Mouse (Mus musculus) stomach, embryonic 15.5 days (tissue): Measurements from ENCODE around the gene Pik3ca. TPM values are rescaled to one million over a fixed set of nuclear protein-coding genes. Genes with fewer than 3 reads are reported as not detected.

Experiments used
- ATAC-seq: fragments of 200-750 bp; cut with Nextera tagmentation; 2 replicates; pipeline ENCODE4 v1.8.0; 2017; ENCODE audit warnings: low read depth, moderate number of reproducible peaks, moderate TSS enrichment; ENCODE audit not compliant: insufficient read depth, low FRiP score
- H3K27ac ChIP-seq: fragments of 300-500 bp; sonication (generic); 2 replicates; pipeline ENCODE4 v1.5.1; 2015; ENCODE audit warnings: mild to moderate bottlenecking, inconsistent platforms
- H3K27me3 ChIP-seq: fragments of 300-500 bp; sonication (generic); replicated peaks from 2 replicates; pipeline ENCODE4 v1.6.1; 2015; ENCODE audit warnings: inconsistent platforms
- H3K36me3 ChIP-seq: fragments of 300-500 bp; sonication (generic); 2 replicates; pipeline ENCODE4 v1.6.1; 2015; ENCODE audit warnings: inconsistent platforms
- H3K4me1 ChIP-seq: fragments of 300-500 bp; sonication (generic); 2 replicates; pipeline ENCODE4 v1.6.1; 2015; ENCODE audit warnings: inconsistent platforms
- H3K4me2 ChIP-seq: fragments of 300-500 bp; sonication (generic); 2 replicates; pipeline ENCODE4 v1.6.1; 2015; ENCODE audit warnings: mild to moderate bottlenecking, inconsistent platforms
- H3K4me3 ChIP-seq: fragments of 300-500 bp; sonication (generic); replicated peaks from 2 replicates; pipeline ENCODE4 v1.5.1; 2015; ENCODE audit warnings: inconsistent platforms
- H3K9ac ChIP-seq: fragments of 300-500 bp; sonication (generic); 2 replicates; pipeline ENCODE4 v1.6.1; 2015; ENCODE audit warnings: inconsistent platforms
- H3K9me3 ChIP-seq: fragments of 300-500 bp; sonication (generic); 2 replicates; pipeline ENCODE4 v1.6.1; 2016; ENCODE audit warnings: inconsistent platforms
- WGBS: fragments of 180-500 bp; shearing (Covaris S2); methylation state at CpG from one replicate; pipeline ENCODE4 v1.1.7; 2015; 5-methylcytosine and 5-hydroxymethylcytosine counted together
- polyA plus RNA-seq: library from polyadenylated mRNA; unstranded; fragments of >200 nt; fragmentation: Nextera tagmentation; extraction: Ambion mirVana; gene quantifications from 2 replicates; pipeline ENCODE4 v1.2.1, GENCODE M21; 2015

Pik3ca gene
- polyA plus RNA-seq, 1 experiment from 2014 or later, result 8.7 TPM

- Histone ChIP-seq H3K27ac (no peak overlapping the region), H3K9ac (no peak overlapping the region), H3K9me3 (no peaks in the 10 kb centered on the region), H3K27me3 (no peaks in the 10 kb centered on the region), H3K4me3 (no peak overlapping the region), H3K4me1 (no peaks in the 10 kb centered on the region), H3K36me3 (no peaks in the 10 kb centered on the region), H3K4me2 (no peak overlapping the region)
- ATAC-seq, result no peak
- WGBS, result 41% methylated on average over 2 of the region's 2 CpGs
Observed at GRCm38 (mm10) chr3:32379891-32380290, 17.6 kb upstream of the Pik3ca start.

DNA sequence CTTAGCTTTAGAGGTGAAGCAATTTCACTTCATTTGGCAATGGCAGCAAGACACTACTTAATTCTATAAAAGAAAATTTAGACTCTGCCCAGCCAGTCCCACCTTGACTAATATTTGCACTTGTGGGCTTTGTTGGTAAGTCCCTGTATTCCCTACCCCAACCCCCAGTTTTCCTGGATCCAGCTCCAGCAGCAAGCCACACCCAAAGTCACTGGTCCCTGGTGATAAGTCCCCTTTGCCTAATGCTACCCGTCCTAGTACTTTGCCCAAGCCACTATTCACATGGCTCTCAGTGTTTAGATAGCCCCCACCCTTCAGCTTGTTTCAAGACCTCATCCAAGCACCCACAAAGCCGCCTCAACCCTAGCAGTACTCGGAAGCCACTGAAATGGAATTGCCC is 15.9 kb upstream of the Pik3ca start:
- Histone ChIP-seq H3K4me3 (no peak overlapping the region), H3K27me3 (no peaks in the 10 kb centered on the region), H3K9me3 (no peaks in the 10 kb centered on the region), H3K27ac (no peak overlapping the region; the same call in 1 of the 2 replicates), H3K36me3 (no peaks in the 10 kb centered on the region), H3K4me2 (no peak overlapping the region), H3K9ac (no peak overlapping the region), H3K4me1 (no peaks in the 10 kb centered on the region)
- peak; percentile 89 for ATAC-seq
- 65% methylated on average over 3 of the region's 3 CpGs for WGBS

DNA sequence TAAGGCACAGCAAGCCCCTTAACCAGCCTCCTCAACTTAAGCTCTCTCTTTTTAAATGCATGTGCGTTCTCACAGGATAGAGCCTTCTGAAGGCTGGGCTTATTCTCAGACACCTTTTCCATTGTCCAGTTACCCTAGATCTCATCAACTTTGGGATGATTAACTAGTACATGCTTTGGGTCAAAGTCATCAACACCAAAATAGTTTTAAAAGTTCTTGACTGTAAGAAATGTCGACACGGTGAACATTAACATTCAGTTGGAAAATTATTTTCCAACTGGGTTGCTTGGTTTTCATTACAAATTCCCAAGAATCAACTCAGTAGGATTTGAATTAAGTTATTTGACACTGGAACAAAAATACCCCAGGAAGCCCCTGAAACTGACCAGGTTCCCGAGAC is 4.6 kb upstream of the Pik3ca start:
- 88% methylated on average over 4 of the region's 4 CpGs for WGBS
- H3K9me3 ChIP-seq, result no peaks in the 10 kb centered on the region
- H3K27me3 ChIP-seq, result no peaks in the 10 kb centered on the region
- H3K4me1 ChIP-seq, result 0 out of 2 replicates have a peak, but pooled peaks cover 6% of the 10 kb centered on the region
- H3K4me2 ChIP-seq, result no peak overlapping the region
- no peak overlapping the region for H3K27ac ChIP-seq
- H3K9ac ChIP-seq, result no peak overlapping the region
- H3K4me3 ChIP-seq, result no peak overlapping the region
- no peaks in the 10 kb centered on the region for H3K36me3 ChIP-seq
- ATAC-seq, result no peak

DNA sequence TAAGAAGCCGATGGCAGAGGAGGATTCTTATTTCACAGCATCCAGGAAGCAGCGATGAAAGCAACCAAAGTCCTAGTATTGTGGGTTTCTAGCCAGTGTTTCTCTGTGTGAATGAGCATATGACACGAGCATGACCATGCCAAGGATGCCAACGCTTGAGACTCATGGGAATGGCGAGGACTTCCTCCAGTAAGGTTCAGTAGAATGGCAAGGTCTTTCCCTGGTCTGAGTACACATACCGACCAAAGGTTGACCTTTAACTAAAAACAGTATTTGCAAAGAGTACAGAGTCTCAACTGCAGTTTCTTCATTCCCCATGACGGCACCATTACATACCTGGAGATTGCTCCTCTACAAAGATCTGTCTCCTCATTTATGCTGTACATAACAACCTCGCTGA is 3.5 kb upstream of the Pik3ca start:
- H3K4me1 ChIP-seq, result peaks cover 10% of the 10 kb centered on the region; the same call in 1 of the 2 replicates
- WGBS, result 86% methylated on average over 8 of the region's 8 CpGs
- H3K4me2 ChIP-seq, result no peak overlapping the region
- H3K9ac ChIP-seq, result no peak overlapping the region
- no peaks in the 10 kb centered on the region for H3K36me3 ChIP-seq
- no peak overlapping the region for H3K4me3 ChIP-seq
- ATAC-seq, result no peak
- no peaks in the 10 kb centered on the region for H3K9me3 ChIP-seq
- H3K27ac ChIP-seq, result no peak overlapping the region
- no peaks in the 10 kb centered on the region for H3K27me3 ChIP-seq

- 20% methylated on average over 24 of the region's 24 CpGs for WGBS
- ATAC-seq, result no peak
- Histone ChIP-seq H3K4me1 (peaks cover 26% of the 10 kb centered on the region; the same call in 1 of the 2 replicates), H3K4me3 (peak overlapping the region; percentile 72), H3K27me3 (no peaks in the 10 kb centered on the region), H3K4me2 (peak overlapping the region; percentile 82), H3K27ac (peak overlapping the region; percentile 95), H3K36me3 (no peaks in the 10 kb centered on the region), H3K9ac (peak overlapping the region; percentile 52; the same call in 1 of the 2 replicates), H3K9me3 (no peaks in the 10 kb centered on the region)
Observed at GRCm38 (mm10) chr3:32395771-32396551, 1.5 kb upstream of the Pik3ca start.

GRCm38 (mm10) chr3:32396794-32397460 is 544 bp upstream of the Pik3ca start:
- Histone ChIP-seq H3K4me3 (peak overlapping the region; percentile 72), H3K9me3 (no peaks in the 10 kb centered on the region), H3K27me3 (no peaks in the 10 kb centered on the region), H3K27ac (peak overlapping the region; percentile 95), H3K4me2 (peak overlapping the region; percentile 82), H3K36me3 (no peaks in the 10 kb centered on the region), H3K4me1 (peaks cover 26% of the 10 kb centered on the region; the same call in 1 of the 2 replicates), H3K9ac (peak overlapping the region; percentile 88)
- WGBS, result under 1% methylated on average over 53 of the region's 77 CpGs
- peak; percentile 98 for ATAC-seq

GRCm38 (mm10) chr3:32398175-32398538 is 686 bp downstream of the Pik3ca start:
- under 1% methylated on average over 7 of the region's 7 CpGs for WGBS
- Histone ChIP-seq H3K9me3 (no peaks in the 10 kb centered on the region), H3K4me1 (peaks cover 29% of the 10 kb centered on the region; the same call in 1 of the 2 replicates), H3K27me3 (no peaks in the 10 kb centered on the region), H3K27ac (peak overlapping the region; percentile 95; the same call in 1 of the 2 replicates), H3K36me3 (no peaks in the 10 kb centered on the region), H3K4me2 (peak overlapping the region; percentile 66), H3K4me3 (peak overlapping the region; percentile 72), H3K9ac (peak overlapping the region; percentile 88; the same call in 1 of the 2 replicates)
- no peak for ATAC-seq

DNA sequence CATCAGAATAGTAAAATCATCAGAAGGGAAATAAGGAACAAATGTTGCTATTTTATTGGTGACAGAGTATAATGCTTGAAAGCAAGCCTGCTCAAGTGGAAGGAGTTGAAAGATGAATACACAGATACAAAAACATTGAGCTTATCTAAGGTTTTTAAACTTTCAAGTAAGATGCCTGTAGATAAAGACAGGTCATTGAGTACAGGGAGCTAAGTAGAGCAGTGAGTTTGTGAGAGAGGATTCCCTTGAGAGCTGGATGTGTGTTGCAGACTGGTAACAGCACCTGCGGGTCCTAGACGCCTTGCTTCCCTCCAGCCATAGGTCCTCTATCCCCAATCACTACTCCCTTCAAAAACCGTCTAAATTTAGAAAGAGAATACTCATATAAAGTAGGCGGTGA is 1.2 kb downstream of the Pik3ca start:
- H3K9ac ChIP-seq, result no peak overlapping the region
- WGBS, result 16% methylated on average over 4 of the region's 4 CpGs

DNA sequence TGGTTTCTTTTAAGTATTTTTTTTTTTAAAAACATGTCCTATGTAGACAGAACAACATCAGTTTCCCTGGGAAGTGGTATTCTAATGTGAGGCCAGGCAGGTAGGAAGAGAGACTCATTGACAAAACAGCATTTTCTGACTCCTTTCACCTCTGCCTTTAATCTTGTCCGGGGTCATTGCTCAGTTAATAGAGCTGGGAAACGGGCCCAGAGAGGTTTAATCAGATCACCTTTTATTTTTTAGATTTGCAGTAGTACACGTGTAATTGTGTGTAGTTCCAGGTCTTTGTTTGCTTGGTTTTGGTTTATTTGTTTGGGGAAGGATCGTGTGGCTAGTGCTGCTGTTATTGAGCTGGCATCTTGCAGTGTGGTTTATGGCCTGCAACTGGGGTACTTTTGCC is 1.9 kb downstream of the Pik3ca start:
- Histone ChIP-seq H3K9ac (no peak overlapping the region), H3K4me3 (no peak overlapping the region), H3K36me3 (no peaks in the 10 kb centered on the region), H3K4me1 (peaks cover 29% of the 10 kb centered on the region; the same call in 1 of the 2 replicates), H3K9me3 (no peaks in the 10 kb centered on the region), H3K4me2 (no peak overlapping the region), H3K27me3 (no peaks in the 10 kb centered on the region), H3K27ac (no peak overlapping the region)
- no peak for ATAC-seq
- WGBS, result 35% methylated on average over 4 of the region's 4 CpGs

More for the DNA sequence above, 1.2 kb downstream of the Pik3ca start:
- Histone ChIP-seq H3K9me3 (no peaks in the 10 kb centered on the region), H3K27ac (no peak overlapping the region), H3K4me2 (peak overlapping the region; percentile 39), H3K27me3 (no peaks in the 10 kb centered on the region), H3K36me3 (no peaks in the 10 kb centered on the region), H3K4me3 (no peak overlapping the region; the same call in 1 of the 2 replicates), H3K4me1 (peaks cover 29% of the 10 kb centered on the region; the same call in 1 of the 2 replicates)
- ATAC-seq, result no peak

- H3K27ac ChIP-seq, result no peak overlapping the region
- peaks cover 29% of the 10 kb centered on the region; the same call in 1 of the 2 replicates for H3K4me1 ChIP-seq
- 57% methylated on average over 2 of the region's 2 CpGs for WGBS
- H3K36me3 ChIP-seq, result no peaks in the 10 kb centered on the region
- H3K4me2 ChIP-seq, result no peak overlapping the region
- ATAC-seq, result no peak
- H3K9me3 ChIP-seq, result no peaks in the 10 kb centered on the region
- no peaks in the 10 kb centered on the region for H3K27me3 ChIP-seq
- no peak overlapping the region for H3K4me3 ChIP-seq
- no peak overlapping the region for H3K9ac ChIP-seq
Observed at GRCm38 (mm10) chr3:32399931-32400330, 2.5 kb downstream of the Pik3ca start.

DNA sequence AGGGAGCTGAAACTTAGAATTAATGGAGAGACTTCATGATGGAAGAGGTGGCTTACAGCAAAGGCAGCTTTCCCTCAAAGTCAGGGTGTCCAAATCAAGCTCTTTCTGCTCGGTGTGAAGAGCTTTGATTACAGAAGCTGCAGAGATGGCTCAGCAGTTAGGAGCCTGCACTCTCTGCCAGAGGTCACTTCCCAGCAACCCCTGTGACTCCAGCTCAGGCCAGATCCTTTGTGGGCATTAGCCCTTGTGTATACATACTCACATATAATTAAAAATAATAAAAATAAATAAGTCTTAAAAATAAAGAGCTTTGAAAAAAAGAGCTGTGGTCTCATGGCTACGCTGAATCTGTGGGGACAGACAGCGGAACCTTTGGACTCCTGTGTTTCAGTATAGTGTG is 4.1 kb downstream of the Pik3ca start:
- no peak for ATAC-seq
- no peak overlapping the region for H3K4me2 ChIP-seq
- 76% methylated on average over 3 of the region's 3 CpGs for WGBS

More for the DNA sequence above, 4.1 kb downstream of the Pik3ca start:
- Histone ChIP-seq H3K27me3 (no peaks in the 10 kb centered on the region), H3K9ac (no peak overlapping the region), H3K4me3 (no peak overlapping the region), H3K27ac (no peak overlapping the region), H3K9me3 (no peaks in the 10 kb centered on the region), H3K4me1 (peaks cover 26% of the 10 kb centered on the region; the same call in 1 of the 2 replicates), H3K36me3 (no peaks in the 10 kb centered on the region)
